Mouse (Mus musculus): Measurements from ENCODE around the gene Prx. TPM values are rescaled to one million over a fixed set of nuclear protein-coding genes. Genes with fewer than 3 reads are reported as not detected.
A peak's percentile ranks its signal among the peaks of the same experiment; 100 is the strongest.
"Not testable (repeated sequence)": the region's sequence is repeated elsewhere in the genome, so short reads cannot be mapped to it uniquely, and the experiment has no call there.

Gene Prx
- total RNA-seq, 1 experiment from 2014 or later: 1.8 TPM

- ATAC-seq (replicated peaks; ENCODE audit: low read depth, poor library complexity, severe bottlenecking): no peak
These were observed 18.0 kb upstream of the Prx start for GRCm38 (mm10) chr7:27480927-27481626.

- peak; percentile 86 for ATAC-seq (replicated peaks; ENCODE audit: low read depth, poor library complexity, severe bottlenecking)
These were observed 17.5 kb upstream of the Prx start for GRCm38 (mm10) chr7:27481627-27481969.

- no peak for ATAC-seq (replicated peaks; ENCODE audit: low read depth, poor library complexity, severe bottlenecking)
These were observed 15.3 kb upstream of the Prx start for GRCm38 (mm10) chr7:27483860-27484259.

GRCm38 (mm10) chr7:27486102-27486769, 12.9 kb upstream of the Prx start:
- ATAC-seq (replicated peaks; ENCODE audit: low read depth, poor library complexity, severe bottlenecking): peak; percentile 19

GRCm38 (mm10) chr7:27486770-27487697, 12.1 kb upstream of the Prx start, which contains the start of gene Sertad1:
Gene Sertad1 (plus strand): TSS chr7:27486910.
- ATAC-seq (replicated peaks; ENCODE audit: low read depth, poor library complexity, severe bottlenecking): peak; percentile 72

GRCm38 (mm10) chr7:27487740-27488268, 11.3 kb upstream of the Prx start:
- no peak for ATAC-seq (replicated peaks; ENCODE audit: low read depth, poor library complexity, severe bottlenecking)

- ATAC-seq (replicated peaks; ENCODE audit: low read depth, poor library complexity, severe bottlenecking): no peak
These were observed 9.8 kb upstream of the Prx start for GRCm38 (mm10) chr7:27489270-27489869.

- no peak for ATAC-seq (replicated peaks; ENCODE audit: low read depth, poor library complexity, severe bottlenecking)
These were observed 8.9 kb upstream of the Prx start for GRCm38 (mm10) chr7:27490227-27490542.

- peak; percentile 61 for ATAC-seq (replicated peaks; ENCODE audit: low read depth, poor library complexity, severe bottlenecking)
These were observed 8.4 kb upstream of the Prx start for GRCm38 (mm10) chr7:27490543-27491329.

- ATAC-seq (replicated peaks; ENCODE audit: low read depth, poor library complexity, severe bottlenecking): no peak
These were observed 7.3 kb upstream of the Prx start for GRCm38 (mm10) chr7:27491856-27492255.

- no peak for ATAC-seq (replicated peaks; ENCODE audit: low read depth, poor library complexity, severe bottlenecking)
These were observed 6.1 kb upstream of the Prx start for GRCm38 (mm10) chr7:27493022-27493421.

- no peak for ATAC-seq (replicated peaks; ENCODE audit: low read depth, poor library complexity, severe bottlenecking)
These were observed 5.7 kb upstream of the Prx start for GRCm38 (mm10) chr7:27493450-27493849.

GRCm38 (mm10) chr7:27494659-27495367, 4.3 kb upstream of the Prx start:
- not testable (repeated sequence) for ATAC-seq (replicated peaks; ENCODE audit: low read depth, poor library complexity, severe bottlenecking)

- ATAC-seq (replicated peaks; ENCODE audit: low read depth, poor library complexity, severe bottlenecking): no peak
These were observed 2.5 kb downstream of the Prx start for GRCm38 (mm10) chr7:27501620-27502019.

- ATAC-seq (replicated peaks; ENCODE audit: low read depth, poor library complexity, severe bottlenecking): peak; percentile 26
These were observed 7.7 kb downstream of the Prx start for GRCm38 (mm10) chr7:27506765-27507370.

- ATAC-seq (replicated peaks; ENCODE audit: low read depth, poor library complexity, severe bottlenecking): peak; percentile 86
These were observed 8.9 kb downstream of the Prx start for GRCm38 (mm10) chr7:27507711-27508647.

GRCm38 (mm10) chr7:27508648-27509005, 9.5 kb downstream of the Prx start:
- peak; percentile 68 for ATAC-seq (replicated peaks; ENCODE audit: low read depth, poor library complexity, severe bottlenecking)
